Mouse (Mus musculus) small intestine, adult 2 months (tissue): ENCODE data around the gene Gins1.

Source experiments
- CTCF ChIP-seq: fragments of 200-500 bp; IDR thresholded peaks from 2 replicates; pipeline ENCODE4 v1.5.1; 2012; ENCODE audit warnings: low read depth, mild to moderate bottlenecking, control low read depth, inconsistent platforms, low read length, moderate library complexity, mixed read lengths; ENCODE audit not compliant: insufficient replicate concordance, insufficient read length; ENCODE audit errors: extremely low read depth
- POLR2A ChIP-seq: fragments of 200-500 bp; IDR thresholded peaks from 2 replicates; pipeline ENCODE4 v1.6.1; 2012; ENCODE audit warnings: low read depth, mild to moderate bottlenecking, control low read depth, inconsistent platforms, low read length, moderate library complexity

- TF ChIP-seq POLR2A (no peak), CTCF (no peak)
Observed at GRCm38 (mm10) chr2:150861128-150861527, 44.1 kb upstream of the Gins1 start.
